In genomic region chr10:107272804-107273145, GRCm38 (mm10) we compare ENCODE assay signal across 8 mouse cellular contexts. TPM values are rescaled to one million over a fixed set of nuclear protein-coding genes. Genes with fewer than 3 reads are reported as not detected.
A peak's percentile ranks its signal among the peaks of the same experiment; 100 is the strongest.
DNase-seq lines count a peak whose midpoint lies in the region; ATAC-seq lines count a peak whose summit lies in the region.

No protein-coding gene starts in this region.

- peak overlapping the region; percentile 93 for H3K4me2 ChIP-seq in lung, embryonic 16.5 days (ENCODE audit: low read depth, low read length)
- H3K4me2 ChIP-seq in hindbrain, embryonic 16.5 days (ENCODE audit: low read length): peak overlapping the region; percentile 80
- H3K4me2 ChIP-seq in midbrain, embryonic 12.5 days (replicated peaks): peak overlapping the region; percentile 86

- peaks cover 4% of the 10 kb centered on the region; the same call in 1 of the 2 replicates for H3K27me3 ChIP-seq in lung, embryonic 16.5 days (ENCODE audit: control insufficient read depth, insufficient read depth, low read depth, low read length)
- no peaks in the 10 kb centered on the region for H3K27me3 ChIP-seq in hindbrain, embryonic 16.5 days (replicated peaks; ENCODE audit: control insufficient read depth, insufficient read depth, low read length)
- peaks cover 27% of the 10 kb centered on the region for H3K27me3 ChIP-seq in midbrain, embryonic 12.5 days

- peak overlapping the region; percentile 70 for H3K4me3 ChIP-seq in lung, embryonic 16.5 days (ENCODE audit: low read length)
- H3K4me3 ChIP-seq in hindbrain, embryonic 16.5 days (ENCODE audit: low read length): peak overlapping the region; percentile 90
- H3K4me3 ChIP-seq in midbrain, embryonic 12.5 days: peak overlapping the region; percentile 70

- WGBS in lung, embryonic 16.5 days: 4% methylated on average over 11 of the region's 11 CpGs
- 7% methylated on average over 11 of the region's 11 CpGs for WGBS in hindbrain, embryonic 16.5 days
- WGBS in midbrain, embryonic 12.5 days: 5% methylated on average over 11 of the region's 11 CpGs

- peak overlapping the region; percentile 70 for H3K9ac ChIP-seq in lung, embryonic 16.5 days (ENCODE audit: low read length)
- H3K9ac ChIP-seq in hindbrain, embryonic 16.5 days (ENCODE audit: low read depth, low read length): peak overlapping the region; percentile 91
- peak overlapping the region; percentile 78 for H3K9ac ChIP-seq in midbrain, embryonic 12.5 days (replicated peaks)

- no peaks in the 10 kb centered on the region for H3K9me3 ChIP-seq in lung, embryonic 16.5 days (ENCODE audit: control insufficient read depth, low read length)
- H3K9me3 ChIP-seq in hindbrain, embryonic 16.5 days (ENCODE audit: control insufficient read depth, low read length): no peaks in the 10 kb centered on the region
- no peaks in the 10 kb centered on the region for H3K9me3 ChIP-seq in midbrain, embryonic 12.5 days

- no peaks in the 10 kb centered on the region; the same call in 1 of the 2 replicates for H3K4me1 ChIP-seq in lung, embryonic 16.5 days (replicated peaks; ENCODE audit: control insufficient read depth, insufficient read depth, low read length)
- H3K4me1 ChIP-seq in hindbrain, embryonic 16.5 days (ENCODE audit: control insufficient read depth, insufficient read depth, low read depth, low read length): peaks cover 5% of the 10 kb centered on the region; the same call in 1 of the 2 replicates
- no peaks in the 10 kb centered on the region; the same call in 1 of the 2 replicates for H3K4me1 ChIP-seq in midbrain, embryonic 12.5 days

- peak; percentile 69 for ATAC-seq in lung, embryonic 16.5 days (ENCODE audit: low read depth)
- ATAC-seq in hindbrain, embryonic 16.5 days: peak; percentile 75
- peak; percentile 35; the same call in 1 of the 2 replicates for ATAC-seq in midbrain, embryonic 12.5 days (ENCODE audit: low FRiP score, low read depth)

- DNase-seq in embryo, embryonic 10.5 days (ENCODE audit: low spot score): peak; percentile 59
- no peak for DNase-seq in embryo, embryonic 9.5 days (ENCODE audit: extremely low spot score)
- DNase-seq in lung, postnatal 4 days: no peak
- DNase-seq in spleen, adult 18-20 months: no peak
- no peak for DNase-seq in B cell, adult 2 months

- no peaks in the 10 kb centered on the region for H3K36me3 ChIP-seq in lung, embryonic 16.5 days (ENCODE audit: control insufficient read depth, insufficient read depth, low read length)
- H3K36me3 ChIP-seq in hindbrain, embryonic 16.5 days (ENCODE audit: control insufficient read depth, insufficient read depth, low read length): no peaks in the 10 kb centered on the region
- no peaks in the 10 kb centered on the region for H3K36me3 ChIP-seq in midbrain, embryonic 12.5 days

- H3K27ac ChIP-seq in lung, embryonic 16.5 days (ENCODE audit: low read length): no peak overlapping the region; the same call in 1 of the 2 replicates
- peak overlapping the region; percentile 94 for H3K27ac ChIP-seq in hindbrain, embryonic 16.5 days (ENCODE audit: low read depth, low read length)
- H3K27ac ChIP-seq in midbrain, embryonic 12.5 days (replicated peaks): peak overlapping the region; percentile 79; the same call in 1 of the 2 replicates

RNA-seq across cellular contexts. Expression of gene Lin7a, which starts 1.3 kb away (rescaled TPM):
- 2.9 and 4.5 TPM in 2 replicates for polyA plus RNA-seq in lung, embryonic 16.5 days (2015; fragmentation: Nextera tagmentation; extraction: Ambion mirVana)
- polyA plus RNA-seq in hindbrain, embryonic 16.5 days (2015; fragmentation: Nextera tagmentation; extraction: Ambion mirVana): 31.6 and 33.6 TPM in 2 replicates
- polyA plus RNA-seq in midbrain, embryonic 12.5 days (2016; fragmentation: Nextera tagmentation; extraction: Ambion mirVana): 15.4 and 17.5 TPM in 2 replicates
